Mouse (Mus musculus) embryonic fibroblast, embryonic 13.5 days (primary cell): ENCODE measurements around the gene Zfp157.

ENCODE experiments used
- CTCF ChIP-seq: IDR thresholded peaks from 2 replicates; pipeline ENCODE4 v1.5.1; 2011; ENCODE audit warnings: mild to moderate bottlenecking, control low read depth, low read length, moderate library complexity, borderline replicate concordance; ENCODE audit not compliant: insufficient read depth
- POLR2A ChIP-seq: IDR thresholded peaks from 2 replicates; pipeline ENCODE4 v1.6.1; 2011; ENCODE audit warnings: low read depth, mild to moderate bottlenecking, control low read depth, low read length, moderate library complexity

DNA sequence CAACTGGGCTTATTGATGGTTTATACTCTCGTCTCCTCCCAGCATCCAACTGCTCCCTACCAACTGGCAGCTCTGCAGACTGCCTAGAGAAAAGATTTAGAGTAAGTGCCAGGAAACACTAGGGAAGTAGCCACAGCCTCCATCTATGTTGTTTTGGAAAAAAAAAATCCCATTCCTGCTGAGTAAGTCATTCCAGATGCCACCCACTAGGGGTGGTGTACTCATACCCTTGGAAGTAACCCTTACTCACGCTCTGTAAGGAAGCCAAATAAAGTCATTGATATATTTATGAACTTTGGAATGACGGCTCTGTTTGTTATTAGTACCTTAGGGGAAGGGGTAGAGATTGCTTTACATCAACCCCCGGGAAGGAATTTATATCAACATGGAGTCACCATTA, 17.1 kb downstream of the Zfp157 start:
- TF ChIP-seq CTCF, result no peak
- no peak for TF ChIP-seq POLR2A
